Mouse (Mus musculus): ENCODE measurements around the gene Pigk.

Pigk gene

DNA sequence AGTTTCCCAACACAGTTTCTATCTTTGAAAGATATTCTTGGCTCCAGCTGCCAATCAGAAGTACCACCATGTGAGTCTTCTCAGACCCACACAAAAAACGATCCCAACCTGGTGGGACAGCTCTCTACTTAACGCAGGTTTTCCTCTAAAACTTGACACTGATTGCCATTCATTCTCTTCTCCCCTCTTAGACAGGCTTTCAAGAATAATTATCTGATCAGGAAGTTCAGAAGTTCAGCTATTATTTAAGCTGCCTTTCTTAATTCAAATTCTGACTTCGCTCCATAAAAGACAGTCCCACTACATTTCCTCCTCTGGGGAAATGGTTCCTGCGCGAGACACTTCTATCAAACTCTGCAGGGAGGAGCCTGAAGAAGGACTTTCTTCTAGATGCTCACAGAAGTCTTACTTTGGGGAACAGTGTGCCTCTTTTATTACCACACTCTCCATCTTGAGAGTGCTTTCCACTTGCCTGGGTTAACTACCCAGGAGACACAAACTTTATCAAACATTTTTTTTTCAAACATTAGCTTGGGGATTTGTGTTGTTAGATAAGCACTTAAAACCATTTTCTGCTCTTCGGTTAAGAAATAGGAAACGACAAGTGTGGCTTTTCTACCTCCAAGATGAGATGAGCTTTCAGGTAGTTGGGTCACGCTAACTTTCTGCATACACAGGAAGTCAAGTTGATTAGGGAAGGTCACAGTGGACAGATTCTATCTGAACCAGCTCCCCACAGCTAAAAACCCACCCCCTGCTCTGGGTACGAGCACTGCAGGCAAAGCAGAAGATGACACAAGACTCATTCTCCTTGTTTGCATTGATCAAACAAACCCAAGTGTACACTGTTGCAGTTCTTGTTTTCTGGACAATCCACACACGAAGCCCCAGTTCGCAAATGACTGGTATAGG is 238.0 kb downstream of the Pigk start:
- TF ChIP-seq NANOG (IDR thresholded peaks at IDR 0.05; ENCODE audit: borderline replicate concordance, low read length) (no peak), CTCF (conservative IDR thresholded peaks at IDR 0.05; ENCODE audit: low read length) (no peak), POU5F1 (IDR thresholded peaks at IDR 0.05; ENCODE audit: borderline replicate concordance, low read length) (no peak)
- Histone ChIP-seq H3K36me3 (ENCODE audit: insufficient read depth, low read length) (no peaks in the 10 kb centered on the region), H3K4me3 (replicated peaks; ENCODE audit: low read length) (no peak overlapping the region), H3K9me3 (ENCODE audit: low read length) (no peaks in the 10 kb centered on the region), H3K4me1 (replicated peaks; ENCODE audit: low read depth, low read length) (no peaks in the 10 kb centered on the region), H3K27me3 (ENCODE audit: insufficient read depth, low read length) (peaks cover 5% of the 10 kb centered on the region; the same call in 1 of the 2 replicates)

DNA sequence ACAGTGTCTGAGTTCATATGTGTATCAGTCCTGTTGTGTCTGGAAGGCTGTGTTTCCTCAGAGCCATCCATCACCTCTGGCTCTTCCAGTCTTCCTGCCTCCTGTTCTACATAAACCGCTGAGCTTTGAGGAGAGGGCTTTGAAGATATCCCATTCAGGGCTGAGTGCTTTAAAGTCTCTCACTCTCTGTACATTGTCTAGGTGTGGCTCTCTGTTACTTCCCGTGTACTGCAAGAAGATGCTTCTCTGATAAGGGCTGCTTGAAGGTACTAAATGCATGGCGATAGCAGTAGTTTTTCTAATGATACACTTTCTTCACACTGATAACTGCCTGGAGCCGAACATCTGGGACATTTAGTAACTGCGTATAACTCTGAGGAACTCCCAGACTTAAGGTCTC is 242.1 kb downstream of the Pigk start:
- Histone ChIP-seq H3K36me3 (ENCODE audit: insufficient read depth, low read length) (no peaks in the 10 kb centered on the region), H3K9me3 (ENCODE audit: low read length) (no peaks in the 10 kb centered on the region), H3K27me3 (ENCODE audit: insufficient read depth, low read length) (peaks cover 7% of the 10 kb centered on the region; the same call in 1 of the 2 replicates), H3K4me3 (replicated peaks; ENCODE audit: low read length) (no peak overlapping the region), H3K4me1 (replicated peaks; ENCODE audit: low read depth, low read length) (no peaks in the 10 kb centered on the region)
- no peak for TF ChIP-seq CTCF (conservative IDR thresholded peaks at IDR 0.05; ENCODE audit: low read length)
- TF ChIP-seq NANOG (IDR thresholded peaks at IDR 0.05; ENCODE audit: borderline replicate concordance, low read length) = no peak
- no peak for TF ChIP-seq POU5F1 (IDR thresholded peaks at IDR 0.05; ENCODE audit: borderline replicate concordance, low read length)

DNA sequence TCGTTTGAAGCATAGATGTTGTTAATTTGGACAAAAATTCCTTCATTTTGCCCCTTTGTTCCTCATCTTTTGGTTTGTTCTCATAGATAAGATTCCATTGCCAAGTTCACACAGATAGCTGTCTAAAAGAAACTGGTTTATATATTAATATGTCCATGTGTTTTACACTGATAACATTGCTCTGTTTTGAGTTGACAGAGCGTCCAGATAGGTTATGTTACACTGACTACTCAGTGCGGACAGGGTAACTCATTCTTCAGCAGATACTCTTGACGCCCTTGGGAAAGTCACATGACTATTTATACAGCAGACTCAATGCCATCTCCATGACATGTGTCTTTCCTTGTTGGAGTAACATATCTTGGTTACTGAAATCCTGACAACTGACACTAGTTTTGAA is 242.9 kb downstream of the Pigk start:
- Histone ChIP-seq H3K4me1 (replicated peaks; ENCODE audit: low read depth, low read length) (no peaks in the 10 kb centered on the region), H3K9me3 (ENCODE audit: low read length) (no peaks in the 10 kb centered on the region), H3K27me3 (ENCODE audit: insufficient read depth, low read length) (peaks cover 7% of the 10 kb centered on the region; the same call in 1 of the 2 replicates), H3K36me3 (ENCODE audit: insufficient read depth, low read length) (no peaks in the 10 kb centered on the region), H3K4me3 (replicated peaks; ENCODE audit: low read length) (no peak overlapping the region)
- TF ChIP-seq CTCF (conservative IDR thresholded peaks at IDR 0.05; ENCODE audit: low read length) = no peak
- no peak for TF ChIP-seq NANOG (IDR thresholded peaks at IDR 0.05; ENCODE audit: borderline replicate concordance, low read length)
- no peak for TF ChIP-seq POU5F1 (IDR thresholded peaks at IDR 0.05; ENCODE audit: borderline replicate concordance, low read length)

DNA sequence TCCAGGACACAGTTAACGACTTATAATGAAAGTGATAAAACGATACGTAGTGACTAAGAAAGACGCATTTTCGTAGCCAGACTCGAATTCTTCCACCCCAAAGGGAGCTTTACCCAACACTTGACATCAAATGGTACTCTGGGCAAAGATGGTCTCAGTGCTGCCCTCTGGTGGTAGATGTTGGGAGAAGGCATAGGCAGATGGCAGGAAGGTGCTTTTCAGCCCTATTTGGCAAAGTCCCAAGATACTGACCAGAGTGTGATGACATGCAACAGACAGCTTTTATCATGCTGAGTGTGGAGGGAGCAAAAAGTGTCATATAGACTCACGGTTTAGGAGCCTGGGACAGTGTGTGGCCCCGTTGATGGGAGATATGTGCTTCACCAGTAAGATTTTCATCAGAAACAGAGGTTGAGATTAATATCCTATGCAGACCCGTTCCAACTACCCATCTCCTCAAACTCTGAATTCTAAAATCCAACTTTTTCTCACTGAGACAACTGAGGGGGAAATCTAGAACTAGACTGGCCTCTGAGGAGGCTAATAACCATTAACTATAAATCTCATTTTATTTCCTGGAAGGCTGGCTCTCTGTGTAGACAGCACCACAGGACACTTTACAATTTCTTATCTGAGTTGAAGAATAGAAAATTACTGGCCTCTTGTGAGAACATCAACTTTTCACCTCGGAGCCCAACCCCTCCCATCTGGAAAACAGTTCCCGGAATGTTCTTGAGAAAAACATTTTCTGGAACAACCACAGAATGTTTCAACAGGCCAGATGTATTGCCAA is 244.7 kb downstream of the Pigk start:
- Histone ChIP-seq H3K4me1 (replicated peaks; ENCODE audit: low read depth, low read length) (no peaks in the 10 kb centered on the region), H3K36me3 (ENCODE audit: insufficient read depth, low read length) (no peaks in the 10 kb centered on the region), H3K27me3 (ENCODE audit: insufficient read depth, low read length) (peaks cover 7% of the 10 kb centered on the region; the same call in 1 of the 2 replicates), H3K4me3 (replicated peaks; ENCODE audit: low read length) (no peak overlapping the region), H3K9me3 (ENCODE audit: low read length) (no peaks in the 10 kb centered on the region)
- no peak for TF ChIP-seq NANOG (IDR thresholded peaks at IDR 0.05; ENCODE audit: borderline replicate concordance, low read length)
- no peak for TF ChIP-seq POU5F1 (IDR thresholded peaks at IDR 0.05; ENCODE audit: borderline replicate concordance, low read length)
- peak; percentile 76 for TF ChIP-seq CTCF (conservative IDR thresholded peaks at IDR 0.05; ENCODE audit: low read length)

DNA sequence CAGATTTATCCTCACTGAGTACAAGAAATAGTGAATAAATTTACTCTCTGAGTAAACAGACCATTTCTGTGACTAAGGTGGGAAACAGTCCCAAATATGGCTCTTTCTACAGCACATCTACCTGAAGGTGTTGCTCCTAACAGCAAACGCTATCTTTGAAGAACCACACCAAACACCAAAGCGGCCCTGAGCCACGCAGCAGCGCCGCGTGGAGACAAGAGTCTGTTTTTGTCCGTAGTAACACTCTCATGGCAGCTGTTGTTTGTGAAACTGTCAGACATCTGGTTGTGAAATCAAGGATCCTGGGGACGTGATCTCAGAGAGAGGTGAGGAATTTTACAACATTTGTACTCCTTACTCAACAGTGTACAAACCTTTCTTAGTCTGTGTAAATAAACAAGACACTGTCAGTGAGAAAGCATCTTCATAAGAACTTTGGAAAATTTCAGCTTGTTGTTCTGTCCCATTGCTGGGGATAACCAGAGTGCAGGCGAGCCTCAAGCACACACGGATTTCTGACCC is 248.0 kb downstream of the Pigk start:
- H3K27me3 ChIP-seq (ENCODE audit: insufficient read depth, low read length) = peaks cover 2% of the 10 kb centered on the region; the same call in 1 of the 2 replicates
- no peaks in the 10 kb centered on the region for H3K4me1 ChIP-seq (replicated peaks; ENCODE audit: low read depth, low read length)
- H3K9me3 ChIP-seq (ENCODE audit: low read length) = no peaks in the 10 kb centered on the region
- H3K36me3 ChIP-seq (ENCODE audit: insufficient read depth, low read length) = no peaks in the 10 kb centered on the region
- TF ChIP-seq CTCF (conservative IDR thresholded peaks at IDR 0.05; ENCODE audit: low read length) = no peak
- no peak for TF ChIP-seq NANOG (IDR thresholded peaks at IDR 0.05; ENCODE audit: borderline replicate concordance, low read length)
- TF ChIP-seq POU5F1 (IDR thresholded peaks at IDR 0.05; ENCODE audit: borderline replicate concordance, low read length) = no peak
- H3K4me3 ChIP-seq (replicated peaks; ENCODE audit: low read length) = no peak overlapping the region

DNA sequence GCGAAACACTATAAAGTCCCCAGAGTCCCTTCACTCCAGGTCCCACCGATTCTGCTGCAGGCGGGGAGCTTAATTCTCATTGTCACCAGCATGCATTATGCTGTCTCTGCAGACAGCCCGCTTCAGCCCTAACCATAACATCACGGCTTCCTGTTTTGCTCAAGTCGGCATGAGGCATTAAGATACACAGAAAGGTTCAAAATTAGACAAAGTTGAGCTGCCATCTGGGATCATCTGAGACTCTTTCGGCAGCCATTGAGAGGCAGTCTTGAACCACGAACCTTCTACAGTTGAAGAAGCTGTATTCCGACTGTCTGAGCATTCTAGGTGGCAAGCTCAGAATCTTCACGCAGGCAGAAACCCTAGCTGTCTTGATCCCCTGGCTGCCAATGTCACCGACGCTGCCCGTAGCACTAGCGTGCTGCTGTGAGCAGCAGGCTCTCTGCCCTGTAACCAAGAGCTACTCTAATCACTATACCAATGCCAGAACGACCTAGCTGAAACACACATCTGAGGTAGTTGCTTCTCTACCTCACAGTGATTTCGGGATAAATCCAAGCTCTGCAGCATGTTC is 256.0 kb downstream of the Pigk start:
- Histone ChIP-seq H3K9me3 (ENCODE audit: low read length) (no peaks in the 10 kb centered on the region), H3K27me3 (ENCODE audit: insufficient read depth, low read length) (no peaks in the 10 kb centered on the region), H3K4me1 (replicated peaks; ENCODE audit: low read depth, low read length) (no peaks in the 10 kb centered on the region), H3K4me3 (replicated peaks; ENCODE audit: low read length) (no peak overlapping the region), H3K36me3 (ENCODE audit: insufficient read depth, low read length) (no peaks in the 10 kb centered on the region)
- no peak for TF ChIP-seq POU5F1 (IDR thresholded peaks at IDR 0.05; ENCODE audit: borderline replicate concordance, low read length)
- TF ChIP-seq CTCF (conservative IDR thresholded peaks at IDR 0.05; ENCODE audit: low read length) = no peak
- TF ChIP-seq NANOG (IDR thresholded peaks at IDR 0.05; ENCODE audit: borderline replicate concordance, low read length) = no peak

DNA sequence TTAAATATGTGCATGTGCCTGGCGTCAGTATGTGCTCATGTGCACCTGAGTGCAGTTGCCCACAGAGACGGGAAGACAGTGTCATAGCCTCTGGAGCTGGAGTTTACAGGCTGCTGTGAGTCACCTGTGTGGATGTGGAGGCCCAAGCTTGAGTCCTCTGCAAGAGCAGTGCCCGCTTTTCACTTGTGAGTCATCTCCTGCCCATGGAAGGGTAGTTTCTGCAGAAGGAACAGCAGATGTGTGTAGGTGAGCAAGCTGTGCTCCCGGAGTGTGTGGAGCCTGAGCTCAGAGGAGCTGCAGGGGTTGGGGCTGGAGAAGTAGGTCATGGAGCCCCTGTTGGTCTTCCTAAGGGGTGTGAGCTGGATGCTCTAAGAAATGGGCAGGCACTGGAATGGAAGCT is 257.5 kb downstream of the Pigk start:
- H3K4me3 ChIP-seq (replicated peaks; ENCODE audit: low read length) = no peak overlapping the region
- no peaks in the 10 kb centered on the region for H3K36me3 ChIP-seq (ENCODE audit: insufficient read depth, low read length)
- H3K4me1 ChIP-seq (replicated peaks; ENCODE audit: low read depth, low read length) = no peaks in the 10 kb centered on the region
- H3K27me3 ChIP-seq (ENCODE audit: insufficient read depth, low read length) = no peaks in the 10 kb centered on the region
- no peaks in the 10 kb centered on the region for H3K9me3 ChIP-seq (ENCODE audit: low read length)
- TF ChIP-seq CTCF (conservative IDR thresholded peaks at IDR 0.05; ENCODE audit: low read length) (no peak), NANOG (IDR thresholded peaks at IDR 0.05; ENCODE audit: borderline replicate concordance, low read length) (no peak), POU5F1 (IDR thresholded peaks at IDR 0.05; ENCODE audit: borderline replicate concordance, low read length) (no peak)
